Mouse (Mus musculus) CH12.LX (cell line): ENCODE results near the gene Tmem106a. TPM values are rescaled to one million over a fixed set of nuclear protein-coding genes. Genes with fewer than 3 reads are reported as not detected.

Experiments
- DNase-seq: peaks from one replicate; pipeline ENCODE4 v3.0.0-alpha.2; 2013; ENCODE audit errors: extremely low read depth
- H3K27ac ChIP-seq: 2 replicates; pipeline ENCODE4 v1.5.1; 2012; ENCODE audit warnings: low read depth, mild to moderate bottlenecking, control low read depth, moderate library complexity; ENCODE audit not compliant: insufficient read depth
- H3K27me3 ChIP-seq: replicated peaks from 2 replicates; pipeline ENCODE3; 2012; ENCODE audit warnings: inconsistent platforms
- H3K36me3 ChIP-seq, 2 experiments: replicated peaks in 1 of 2; 2 replicates each; pipeline versions ENCODE3 to v1.6.1; 2012; ENCODE audit warnings: inconsistent platforms in 1 of 2, low read length in 1 of 2, mild to moderate bottlenecking in 1 of 2, mixed read lengths in 1 of 2, moderate library complexity in 1 of 2; ENCODE audit not compliant: control insufficient read depth in 1 of 2, insufficient read depth in 1 of 2
- H3K4me1 ChIP-seq, 2 experiments: 2 replicates each; pipeline ENCODE4 v1.6.1; 2012; ENCODE audit warnings: inconsistent platforms in 1 of 2, moderate library complexity in 1 of 2; ENCODE audit not compliant: insufficient read depth in 2 of 2, control insufficient read depth in 1 of 2
- H3K4me2 ChIP-seq: 2 replicates; pipeline ENCODE4 v1.6.1; 2012; ENCODE audit warnings: low read depth, mild to moderate bottlenecking, control low read depth; ENCODE audit not compliant: poor library complexity, insufficient read depth, severe bottlenecking
- H3K4me3 ChIP-seq, 3 experiments: fragments of 150-350 bp in 1 of 3; sonication (generic) in 1 of 3; replicated peaks in 1 of 3; 2 replicates each; pipeline versions ENCODE3 to v1.5.1; 2011 to 2012; ENCODE audit warnings: low read depth in 2 of 3, low read length in 2 of 3, mild to moderate bottlenecking in 2 of 3, moderate library complexity in 2 of 3, control low read depth in 1 of 3, improper control_type of control experiment in 1 of 3, inconsistent platforms in 1 of 3, mixed read lengths in 1 of 3; ENCODE audit not compliant: poor library complexity in 1 of 3
- H3K79me2 ChIP-seq: replicated peaks from 2 replicates; pipeline ENCODE4 v1.6.1; 2012; ENCODE audit warnings: mild to moderate bottlenecking, moderate library complexity; ENCODE audit not compliant: control insufficient read depth, poor library complexity, insufficient read depth, severe bottlenecking; ENCODE audit errors: extremely low read depth
- H3K9ac ChIP-seq: 2 replicates; pipeline ENCODE4 v1.6.1; 2012; ENCODE audit warnings: low read depth, mild to moderate bottlenecking, control low read depth, moderate library complexity; ENCODE audit not compliant: insufficient read depth
- H3K9me3 ChIP-seq: replicated peaks from 2 replicates; pipeline ENCODE3; 2012; ENCODE audit warnings: low read length, inconsistent platforms, mixed read lengths
- BHLHE40 ChIP-seq: IDR thresholded peaks from 2 replicates; pipeline ENCODE4 v1.6.1; 2011; ENCODE audit warnings: mild to moderate bottlenecking, low read depth, low read length, improper control_type of control experiment
- CTCF ChIP-seq, 2 experiments: IDR thresholded peaks in 1 of 2; conservative IDR thresholded peaks in 1 of 2; 2 replicates each; pipeline ENCODE4 v1.5.1; 2011 to 2012; ENCODE audit warnings: low read depth in 2 of 2, low read length in 2 of 2, improper control_type of control experiment in 1 of 2, inconsistent platforms in 1 of 2, mild to moderate bottlenecking in 1 of 2, moderate library complexity in 1 of 2
- E2F4 ChIP-seq: IDR thresholded peaks from 2 replicates; pipeline ENCODE4 v1.6.1; 2011; ENCODE audit warnings: low read depth, low read length, improper control_type of control experiment; ENCODE audit not compliant: insufficient replicate concordance
- ELF1 ChIP-seq: IDR thresholded peaks from 2 replicates; pipeline ENCODE4 v1.6.1; 2014; ENCODE audit warnings: low read depth, mild to moderate bottlenecking, inconsistent platforms, low read length, improper control_type of control experiment
- EP300 ChIP-seq: IDR thresholded peaks from 2 replicates; pipeline ENCODE4 v1.6.1; 2011; ENCODE audit warnings: low read length, improper control_type of control experiment
- ETS1 ChIP-seq: conservative IDR thresholded peaks from 2 replicates; pipeline ENCODE4 v1.6.1; 2012; ENCODE audit warnings: low read depth, mild to moderate bottlenecking, inconsistent platforms, low read length, improper control_type of control experiment, moderate library complexity
- GABPA ChIP-seq: IDR thresholded peaks from 2 replicates; pipeline ENCODE4 v1.6.1; 2012; ENCODE audit warnings: low read depth, low read length, improper control_type of control experiment, inconsistent platforms; ENCODE audit not compliant: insufficient replicate concordance
- HCFC1 ChIP-seq: IDR thresholded peaks from 2 replicates; pipeline ENCODE4 v1.6.1; 2012; ENCODE audit warnings: low read depth, mild to moderate bottlenecking, inconsistent platforms, low read length, improper control_type of control experiment
- IRF4 ChIP-seq: IDR thresholded peaks from 2 replicates; pipeline ENCODE4 v1.6.1; 2014; ENCODE audit warnings: low read depth, mild to moderate bottlenecking, inconsistent platforms, low read length, improper control_type of control experiment
- JUN ChIP-seq: IDR thresholded peaks from 2 replicates; pipeline ENCODE4 v1.6.1; 2011; ENCODE audit warnings: low read depth, mild to moderate bottlenecking, low read length, improper control_type of control experiment, moderate library complexity; ENCODE audit not compliant: insufficient read depth
- KAT2A ChIP-seq: IDR thresholded peaks from 2 replicates; pipeline ENCODE4 v1.6.1; 2012; ENCODE audit warnings: low read length, improper control_type of control experiment, inconsistent platforms; ENCODE audit not compliant: insufficient replicate concordance
- MAFK ChIP-seq: IDR thresholded peaks from 2 replicates; pipeline ENCODE4 v1.6.1; 2011; ENCODE audit warnings: low read length, improper control_type of control experiment; ENCODE audit not compliant: insufficient replicate concordance
- MAX ChIP-seq: IDR thresholded peaks from 2 replicates; pipeline ENCODE4 v1.6.1; 2011; ENCODE audit warnings: low read length, improper control_type of control experiment
- MAZ ChIP-seq: IDR thresholded peaks from 2 replicates; pipeline ENCODE4 v1.6.1; 2012; ENCODE audit warnings: low read depth, mild to moderate bottlenecking, inconsistent platforms, low read length, improper control_type of control experiment, moderate library complexity
- MXI1 ChIP-seq: IDR thresholded peaks from 2 replicates; pipeline ENCODE4 v1.6.1; 2011; ENCODE audit warnings: mild to moderate bottlenecking, low read depth, low read length, improper control_type of control experiment
- MYC ChIP-seq: IDR thresholded peaks from 2 replicates; pipeline ENCODE4 v1.6.1; 2011; ENCODE audit warnings: low read depth, mild to moderate bottlenecking, improper control_type of control experiment, low read length
- NELFE ChIP-seq: IDR thresholded peaks from 2 replicates; pipeline ENCODE4 v1.6.1; 2011; ENCODE audit warnings: low read depth, low read length, improper control_type of control experiment
- PAX5 ChIP-seq: IDR thresholded peaks from 2 replicates; pipeline ENCODE4 v1.6.1; 2012; ENCODE audit warnings: low read length, inconsistent platforms, mixed read lengths
- POLR2A ChIP-seq: IDR thresholded peaks from 2 replicates; pipeline ENCODE4 v1.6.1; 2011; ENCODE audit warnings: low read depth, mild to moderate bottlenecking, improper control_type of control experiment, low read length
- POLR2AphosphoS2 ChIP-seq: IDR thresholded peaks from 2 replicates; pipeline ENCODE4 v1.6.1; 2011; ENCODE audit warnings: low read depth, low read length, improper control_type of control experiment
- RAD21 ChIP-seq: IDR thresholded peaks from 2 replicates; pipeline ENCODE4 v1.6.1; 2011; ENCODE audit warnings: low read depth, mild to moderate bottlenecking, low read length, improper control_type of control experiment, moderate library complexity
- RCOR1 ChIP-seq: conservative IDR thresholded peaks from 2 replicates; pipeline ENCODE4 v1.6.1; 2012; ENCODE audit warnings: low read depth, mild to moderate bottlenecking, inconsistent platforms, low read length, improper control_type of control experiment
- SIN3A ChIP-seq: IDR thresholded peaks from 2 replicates; pipeline ENCODE4 v1.6.1; 2012; ENCODE audit warnings: low read length, improper control_type of control experiment, inconsistent platforms
- SMC3 ChIP-seq: IDR thresholded peaks from 2 replicates; pipeline ENCODE4 v1.6.1; 2011; ENCODE audit warnings: low read depth, low read length, improper control_type of control experiment
- TBP ChIP-seq: conservative IDR thresholded peaks from 2 replicates; pipeline ENCODE4 v1.6.1; 2011; ENCODE audit warnings: low read depth, low read length, improper control_type of control experiment
- TCF12 ChIP-seq: IDR thresholded peaks from 2 replicates; pipeline ENCODE4 v1.6.1; 2014; ENCODE audit warnings: low read depth, mild to moderate bottlenecking, inconsistent platforms, low read length, improper control_type of control experiment
- UBTF ChIP-seq: IDR thresholded peaks from 2 replicates; pipeline ENCODE4 v1.6.1; 2012; ENCODE audit warnings: low read depth, mild to moderate bottlenecking, inconsistent platforms, low read length, improper control_type of control experiment, moderate library complexity
- USF1 ChIP-seq: IDR thresholded peaks from 2 replicates; pipeline ENCODE4 v1.6.1; 2014; ENCODE audit warnings: low read depth, mild to moderate bottlenecking, inconsistent platforms, low read length, improper control_type of control experiment
- USF2 ChIP-seq: conservative IDR thresholded peaks from 2 replicates; pipeline ENCODE4 v1.6.1; 2011; ENCODE audit warnings: low read depth, low read length, improper control_type of control experiment
- ZKSCAN1 ChIP-seq: IDR thresholded peaks from 2 replicates; pipeline ENCODE4 v1.6.1; 2012; ENCODE audit warnings: low read depth, inconsistent platforms, low read length, improper control_type of control experiment, borderline replicate concordance
- ZMIZ1 ChIP-seq: IDR thresholded peaks from 2 replicates; pipeline ENCODE4 v1.6.1; 2012; ENCODE audit warnings: low read depth, mild to moderate bottlenecking, inconsistent platforms, low read length, improper control_type of control experiment
- ZNF384 ChIP-seq: IDR thresholded peaks from 2 replicates; pipeline ENCODE4 v1.6.1; 2012; ENCODE audit warnings: low read depth, low read length, improper control_type of control experiment, inconsistent platforms
- dilution Hi-C: fragments of 300-500 bp; cut with MboI; formaldehyde crosslinking; loops from 2 replicates; pipeline ENCODE4 v1.14.3; 2020; ENCODE audit warnings: low sequenced_read_pairs; ENCODE audit not compliant: extremely low pct_unique_long_range_greater_than_20kb, extremely low pct_ligation_motif_present
- in situ Hi-C: fragments of 300-500 bp; cut with MboI; formaldehyde crosslinking; loops from 3 replicates; pipeline ENCODE4 v1.14.3; 2019; ENCODE audit warnings: low sequenced_read_pairs, low pct_ligation_motif_present, low pct_unique_long_range_greater_than_20kb, mixed read lengths
- polyA plus RNA-seq: library from polyadenylated mRNA; unstranded; fragments of >175 nt; gene quantifications from 2 replicates; pipeline ENCODE4 v1.2.1, GENCODE M21; 2012; ENCODE audit warnings: low read depth; ENCODE audit not compliant: insufficient read length
- total RNA-seq, 2 experiments: library from RNA; depleted of rRNA; stranded (reverse); fragments of 300-350 nt in 1 of 2; fragments of >200 nt in 1 of 2; gene quantifications; 2 replicates each; pipeline ENCODE4 v1.2.3; 2012 to 2014

Tmem106a gene
- total and polyA plus RNA-seq, 3 experiments, result 2.2 to 9.1 (median 2.8) TPM

- Histone ChIP-seq H3K27ac (no peak overlapping the region), H3K79me2 (no peaks in the 10 kb centered on the region), H3K9me3 (no peaks in the 10 kb centered on the region), H3K9ac (no peak overlapping the region), H3K27me3 (no peaks in the 10 kb centered on the region), H3K4me2 (no peak overlapping the region), H3K36me3 (peaks cover 70 to 90% of the 10 kb centered on the region in 2 experiments), H3K4me1 (peaks cover 0 to 18% of the 10 kb centered on the region in 2 experiments; a peak in 2 of 4 replicates), H3K4me3 (no peak overlapping the region)
- in situ Hi-C loops (no loop called here), dilution Hi-C loops (no loop called here)
- TF ChIP-seq SIN3A (no peak), CTCF (conservative IDR thresholded peaks at IDR 0.05 in 1 of 2, IDR thresholded peaks at IDR 0.05 in 1 of 2; ENCODE audit: low read depth in 2 of 2, low read length in 2 of 2) (peak; percentile 53 to 58; a peak in 3 of 4 replicates)
- DNase-seq, result no peak
Observed at GRCm38 (mm10) chr11:101576116-101576515, 5.9 kb upstream of the Tmem106a start.

DNA sequence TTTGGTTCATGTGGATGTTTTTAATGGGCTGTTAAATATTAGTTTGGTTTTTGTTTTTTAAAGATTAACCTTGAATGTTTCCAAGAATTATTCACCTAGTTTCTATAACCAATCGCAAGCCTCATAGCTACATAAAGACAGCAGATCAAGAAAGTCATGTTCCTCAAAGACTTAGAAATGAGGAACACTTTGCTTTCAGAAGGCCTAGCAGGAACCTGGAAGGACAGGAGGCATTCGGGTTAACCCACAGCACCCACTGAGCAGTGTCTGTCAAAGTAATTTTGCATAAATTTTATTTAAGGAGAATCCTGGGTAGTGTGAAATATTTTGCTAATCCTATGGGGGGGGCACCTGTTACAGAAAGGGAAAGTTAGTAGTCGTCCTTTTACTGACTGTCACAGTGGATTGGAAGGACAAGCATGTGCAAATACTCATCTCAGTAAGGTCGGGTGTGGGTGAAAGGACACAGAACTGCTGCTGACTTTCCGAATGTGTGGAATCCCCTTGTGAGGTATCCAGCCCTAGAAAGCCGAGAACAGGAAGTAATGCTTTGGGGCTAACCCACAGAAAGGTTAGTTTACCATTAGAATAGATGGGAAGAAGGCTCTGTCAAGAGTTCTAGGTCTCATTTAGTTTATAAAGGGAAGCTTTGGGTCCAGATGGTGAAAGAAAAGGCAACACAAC is 819 bp upstream of the Tmem106a start:
- Histone ChIP-seq H3K27ac (peak overlapping the region; percentile 2; the same call in 1 of the 2 replicates), H3K27me3 (no peaks in the 10 kb centered on the region), H3K9ac (no peak overlapping the region; the same call in 1 of the 2 replicates), H3K9me3 (no peaks in the 10 kb centered on the region), H3K4me2 (peak overlapping the region; percentile 57; the same call in 1 of the 2 replicates), H3K79me2 (no peaks in the 10 kb centered on the region), H3K36me3 (peaks cover 30 to 61% of the 10 kb centered on the region in 2 experiments), H3K4me3 (peak overlapping the region in 1 of 3 experiments; percentile 51), H3K4me1 (peaks cover 0 to 28% of the 10 kb centered on the region in 2 experiments; a peak in 2 of 4 replicates)
- in situ Hi-C loops, result no loop called here
- no peak for TF ChIP-seq HCFC1
- TF ChIP-seq MXI1, result peak; percentile 57
- no peak for TF ChIP-seq KAT2A
- TF ChIP-seq POLR2AphosphoS2, result no peak
- TF ChIP-seq BHLHE40, result peak; percentile 91
- no peak for TF ChIP-seq CTCF (conservative IDR thresholded peaks at IDR 0.05 in 1 of 2, IDR thresholded peaks at IDR 0.05 in 1 of 2; ENCODE audit: low read depth in 2 of 2, low read length in 2 of 2)
- TF ChIP-seq SMC3, result no peak
- peak; percentile 45; the same call in 1 of the 2 replicates for TF ChIP-seq EP300
- TF ChIP-seq PAX5, result no peak
- no peak; the same call in 1 of the 2 replicates for TF ChIP-seq POLR2A
- no peak for TF ChIP-seq ZKSCAN1
- TF ChIP-seq ZNF384, result no peak
- TF ChIP-seq IRF4, result peak; percentile 79
- no peak for TF ChIP-seq NELFE
- TF ChIP-seq RAD21, result no peak
- TF ChIP-seq USF1, result no peak
- TF ChIP-seq MAZ, result no peak
- no peak for TF ChIP-seq MAX
- TF ChIP-seq E2F4, result no peak
- TF ChIP-seq ZMIZ1, result peak; percentile 84; the same call in 1 of the 2 replicates
- TF ChIP-seq ETS1, result peak; percentile 72
- no peak for TF ChIP-seq TCF12
- TF ChIP-seq UBTF, result no peak
- 0 out of 2 replicates have a peak, but pooled peaks have one; percentile 65 for TF ChIP-seq RCOR1
- TF ChIP-seq JUN, result no peak
- no peak for TF ChIP-seq MYC
- TF ChIP-seq ELF1, result 0 out of 2 replicates have a peak, but pooled peaks have one; percentile 37
- peak; percentile 84 for TF ChIP-seq TBP
- TF ChIP-seq GABPA, result no peak
- TF ChIP-seq USF2, result no peak
- no peak for TF ChIP-seq MAFK
- peak; percentile 73 for DNase-seq
- dilution Hi-C loops, result no loop called here
